Mouse (Mus musculus) mesoderm, embryonic 11.5 days (tissue): ENCODE measurements around the gene Steap3.
A peak's percentile ranks its signal among the peaks of the same experiment; 100 is the strongest.
"Not testable (repeated sequence)": the region's sequence is repeated elsewhere in the genome, so short reads cannot be mapped to it uniquely, and the experiment has no call there.

Source experiments
- DNase-seq: peaks from one replicate; pipeline ENCODE4 v3.0.0-alpha.2; 2012; ENCODE audit warnings: low read depth, low spot score

Steap3 gene

DNA sequence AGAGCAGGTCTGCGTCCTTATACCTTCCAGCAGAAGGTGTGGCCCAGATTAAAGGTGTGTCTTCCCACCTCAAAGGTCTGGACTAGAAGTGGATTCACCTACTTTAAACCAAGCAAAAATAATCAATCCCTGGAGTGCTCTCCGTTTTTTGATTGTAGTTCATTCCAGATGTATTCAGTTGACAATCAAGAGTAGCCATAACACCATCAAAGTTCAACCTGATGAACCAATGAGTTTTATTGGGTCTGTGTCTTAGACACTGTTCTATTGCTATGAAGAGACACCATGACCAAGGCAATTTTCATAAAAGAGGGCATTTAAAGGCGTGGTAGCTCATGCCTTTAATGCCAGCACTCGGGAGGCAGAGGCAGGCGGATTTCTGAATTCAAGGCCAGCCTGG, at the start of gene Steap3:
Steap3 (minus strand) TSS at position 101 of the 400 bp plus-strand sequence.
- DNase-seq, result no peak

DNA sequence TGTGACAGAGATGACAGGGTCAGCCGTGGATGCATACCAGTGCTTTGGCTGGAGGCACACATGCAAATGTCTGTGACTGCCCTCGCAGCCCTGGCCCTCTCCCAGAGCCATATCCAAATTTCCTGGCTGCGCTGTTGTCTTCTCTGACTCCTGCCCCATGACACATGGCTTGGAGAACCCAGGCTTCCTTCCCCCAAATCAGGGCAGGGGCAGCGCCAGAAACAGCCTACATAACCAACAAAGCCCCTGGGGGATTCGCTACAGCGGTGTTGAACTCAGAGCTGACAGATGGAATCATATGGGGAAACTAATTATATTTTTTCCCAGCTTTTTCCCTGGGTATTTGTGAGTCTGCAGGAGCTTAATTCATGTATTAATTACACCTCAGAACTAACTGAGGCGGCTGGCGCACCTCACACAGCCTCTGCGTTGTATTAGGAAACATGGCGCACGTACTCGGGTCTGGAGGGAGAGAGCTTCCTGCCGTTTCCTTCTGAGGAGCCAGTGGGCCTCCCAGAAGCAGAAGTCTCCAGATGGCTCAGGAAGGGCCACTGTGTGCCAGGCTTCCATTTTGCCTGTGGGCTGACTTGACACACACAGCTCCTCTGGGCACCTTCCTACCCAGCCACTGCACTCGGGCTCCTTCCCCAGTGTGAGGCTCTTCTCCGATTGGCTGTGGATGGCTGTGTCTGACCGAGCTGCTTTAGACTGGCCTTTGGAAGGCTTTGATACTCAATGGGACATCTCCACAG, 48.9 kb upstream of the Steap3 start:
- DNase-seq, result no peak

DNA sequence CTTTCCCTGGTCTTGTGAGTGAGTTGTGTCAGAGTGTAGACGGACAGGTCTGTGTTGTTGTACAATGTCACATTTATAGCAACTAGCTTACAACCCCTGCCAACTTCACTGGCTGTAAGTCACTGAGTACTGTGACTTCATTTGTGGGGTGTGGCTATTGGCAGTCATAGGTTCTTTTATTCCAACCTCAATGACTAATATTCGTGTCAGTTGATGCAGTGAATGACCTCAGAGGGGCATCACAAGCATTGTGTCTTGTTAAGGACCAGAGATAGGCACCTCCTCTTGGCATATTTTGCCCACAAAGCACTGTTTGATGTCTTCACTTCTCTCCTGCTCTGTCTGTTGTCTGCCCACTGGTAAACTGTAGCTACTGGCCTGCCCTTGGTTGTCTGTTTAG, 33.3 kb upstream of the Steap3 start:
- no peak for DNase-seq

DNA sequence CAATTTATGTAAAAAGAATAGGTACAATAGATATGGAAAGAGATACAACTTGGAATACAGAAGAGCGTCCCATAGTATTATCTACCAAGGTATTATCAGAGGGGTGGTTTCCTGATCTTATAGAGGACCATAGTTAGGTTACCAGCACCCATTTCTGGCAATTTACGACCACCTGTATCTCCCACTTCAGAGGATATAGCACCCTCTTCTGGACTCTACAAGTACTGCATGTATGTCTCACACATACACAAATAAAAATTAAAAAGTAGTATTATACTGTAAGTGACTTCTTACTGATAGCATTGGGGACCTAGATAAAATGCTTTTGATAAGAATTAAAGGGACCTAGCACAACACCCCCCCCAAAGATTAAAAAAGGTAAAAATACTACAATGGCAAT, 24.4 kb upstream of the Steap3 start:
- DNase-seq, result no peak

DNA sequence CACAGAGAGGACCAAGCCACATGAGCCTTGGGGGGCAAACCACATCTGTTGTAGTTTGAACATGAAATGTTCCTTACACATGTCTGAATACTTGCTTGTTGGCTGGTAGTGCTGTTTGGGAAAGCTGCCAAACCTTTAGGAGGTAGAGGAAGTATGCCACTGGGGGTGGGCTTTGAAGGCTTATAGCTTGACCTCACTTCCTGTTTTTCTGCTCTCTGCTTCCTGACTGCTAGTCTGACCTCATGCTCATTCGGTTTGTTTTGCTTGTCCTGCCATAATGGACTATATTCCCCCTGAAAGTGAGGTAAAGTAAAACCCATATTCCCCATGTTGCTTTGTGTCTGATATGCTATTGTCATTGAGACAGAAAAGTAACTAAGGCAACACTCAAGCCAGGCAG, 21.3 kb upstream of the Steap3 start:
- DNase-seq, result no peak

DNA sequence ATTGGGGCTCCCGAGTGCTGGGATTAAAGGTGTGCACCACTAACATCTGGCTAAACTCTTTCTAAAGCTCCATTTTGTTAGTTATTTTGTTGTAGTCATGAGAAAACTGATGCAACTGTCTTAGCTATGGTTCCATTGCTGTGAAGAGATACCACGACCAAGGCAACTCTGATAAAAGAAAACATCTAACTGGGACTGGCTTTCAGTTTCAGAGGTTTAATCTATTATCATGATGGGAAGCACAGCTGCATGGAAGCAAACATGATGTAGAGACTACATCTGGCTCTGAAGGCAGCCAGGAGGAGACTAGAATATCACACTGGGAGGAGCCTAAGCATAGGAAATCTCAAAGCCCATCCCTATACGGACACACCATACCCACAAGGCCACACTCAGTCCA, 19.2 kb upstream of the Steap3 start:
- DNase-seq, result no peak

DNA sequence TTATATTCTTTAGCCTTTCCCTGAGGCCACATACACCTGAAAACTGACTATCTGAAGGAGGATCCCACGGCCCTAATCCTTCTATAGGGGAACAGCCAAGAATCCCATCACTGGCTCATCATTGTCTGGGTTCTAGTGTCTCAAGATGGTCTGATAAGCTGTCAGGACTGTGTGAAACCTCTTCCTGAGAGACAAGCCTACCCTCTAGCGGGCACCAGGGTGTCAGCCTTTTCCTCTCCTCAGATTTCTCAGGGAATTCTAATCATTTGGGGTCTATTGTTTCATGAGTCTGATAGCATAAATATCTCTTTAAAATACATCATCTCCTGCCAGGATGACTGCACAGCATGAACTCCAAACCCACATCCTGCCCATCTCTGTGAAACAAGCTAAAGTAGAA, 17.3 kb upstream of the Steap3 start:
- no peak for DNase-seq

DNA sequence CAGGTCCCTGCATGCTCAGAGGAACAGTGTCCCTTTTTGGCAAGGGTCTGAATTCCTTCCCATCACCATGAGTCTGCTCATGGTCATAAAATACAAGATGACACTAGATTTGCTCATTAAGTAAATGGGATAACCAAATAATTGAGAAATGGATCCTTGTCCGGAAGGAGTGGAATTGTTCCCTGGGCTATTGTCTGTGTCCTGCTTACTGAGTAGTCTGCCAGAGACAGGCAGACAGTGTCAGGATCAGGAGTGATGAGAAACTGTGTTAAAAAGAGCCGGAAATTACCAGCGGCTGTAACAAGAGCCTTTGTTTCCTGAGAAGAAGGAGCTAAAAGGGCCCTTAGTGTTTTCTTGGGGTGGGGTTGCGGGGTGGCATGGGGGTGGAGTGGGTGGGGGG, 15.2 kb upstream of the Steap3 start:
- DNase-seq, result no peak

DNA sequence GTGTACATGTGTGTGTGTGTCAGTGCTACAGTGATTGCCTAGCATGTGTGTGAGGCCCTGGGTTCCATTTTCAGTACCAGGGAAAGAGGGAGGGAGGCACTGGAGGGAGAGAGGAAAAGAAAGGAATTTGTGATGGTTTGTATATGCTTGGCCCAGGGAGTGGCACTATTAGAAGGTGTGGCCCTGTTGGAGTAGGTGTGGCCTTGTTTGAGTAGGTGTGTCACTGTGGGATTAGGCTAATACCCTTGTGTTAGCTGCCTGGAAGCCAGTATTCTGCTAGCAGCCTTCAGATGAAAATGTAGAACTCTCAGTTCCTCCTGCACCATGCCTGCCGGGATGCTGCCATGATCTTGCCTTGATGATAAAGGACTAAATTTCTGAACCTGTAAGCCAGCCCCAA, 3.6 kb upstream of the Steap3 start:
- DNase-seq, result not testable (repeated sequence)

DNA sequence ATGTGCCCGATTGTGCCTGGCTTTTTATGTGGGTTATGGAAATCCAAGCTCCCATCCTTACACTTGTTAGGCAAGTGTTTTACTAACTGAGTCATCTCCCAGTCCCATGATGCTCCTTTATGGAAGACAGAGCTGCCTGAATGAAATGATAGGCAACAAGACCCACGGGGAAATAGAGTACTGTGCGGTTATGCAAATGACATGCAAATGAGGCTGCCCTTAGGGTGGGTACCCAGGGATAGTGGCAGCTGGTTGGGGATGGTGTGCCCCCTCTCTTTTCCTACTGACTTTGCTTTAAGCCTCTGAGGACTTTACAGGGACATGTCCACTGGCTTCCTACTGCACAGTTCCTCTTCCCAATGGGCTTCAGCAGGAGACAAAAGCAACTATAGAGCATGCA, 2.7 kb upstream of the Steap3 start:
- no peak for DNase-seq

DNA sequence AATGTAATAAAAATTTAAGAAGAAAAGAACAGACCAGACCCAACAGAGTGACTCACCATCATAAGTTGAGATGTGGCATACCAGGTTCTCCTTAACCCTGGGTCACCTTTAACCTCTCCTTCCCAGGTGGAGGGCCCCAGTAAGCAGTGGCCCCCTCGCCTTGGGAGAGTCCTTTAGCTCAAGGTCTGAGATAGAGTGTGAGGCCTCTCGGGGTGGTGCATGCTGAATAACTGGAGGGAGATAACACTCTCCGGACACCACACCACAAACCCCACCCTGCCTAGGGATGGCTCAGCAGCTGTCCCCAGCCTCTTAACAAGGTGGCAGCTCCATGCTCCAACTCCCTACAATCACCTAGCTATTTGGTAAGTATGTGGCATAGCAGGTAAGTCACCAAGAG, 1.6 kb downstream of the Steap3 start:
- no peak for DNase-seq

DNA sequence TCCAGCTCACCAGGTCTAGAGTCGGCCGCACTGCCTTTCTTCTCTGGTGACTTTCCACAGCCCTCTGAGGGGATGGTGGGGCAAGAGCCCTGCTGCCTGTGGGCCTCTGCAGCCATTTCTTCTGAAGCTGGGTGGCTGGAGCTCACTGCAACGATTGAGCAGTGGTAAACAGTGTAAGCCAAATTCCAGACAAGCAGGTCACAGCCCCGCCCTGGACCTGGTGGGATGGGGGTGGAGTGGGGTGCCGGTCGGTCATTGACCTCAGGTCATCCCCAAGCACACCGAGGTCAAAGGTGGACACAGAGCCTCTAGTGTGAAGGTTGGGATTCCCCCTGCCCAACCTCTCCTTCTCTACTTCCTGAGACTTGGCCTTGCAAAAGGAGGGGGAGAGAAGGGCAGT, 2.4 kb downstream of the Steap3 start:
- DNase-seq, result no peak

DNA sequence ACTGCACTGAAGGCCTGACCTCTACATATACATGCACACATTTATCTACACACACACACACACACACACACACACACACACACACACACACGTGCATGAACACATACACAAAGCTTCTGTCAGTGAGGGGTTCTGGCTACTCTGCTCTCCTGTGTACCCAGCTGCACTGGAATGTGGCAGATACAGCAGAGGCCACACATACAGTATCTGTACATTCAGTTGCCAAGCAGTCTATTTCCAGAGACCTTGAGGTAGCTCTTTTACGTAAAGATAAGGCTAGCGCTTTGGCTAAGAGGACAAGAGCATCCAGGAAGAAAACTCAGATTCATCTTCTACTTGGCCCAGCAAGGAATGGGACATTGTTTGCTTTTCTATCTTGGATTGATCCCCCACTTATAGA, 4.9 kb downstream of the Steap3 start:
- no peak for DNase-seq

DNA sequence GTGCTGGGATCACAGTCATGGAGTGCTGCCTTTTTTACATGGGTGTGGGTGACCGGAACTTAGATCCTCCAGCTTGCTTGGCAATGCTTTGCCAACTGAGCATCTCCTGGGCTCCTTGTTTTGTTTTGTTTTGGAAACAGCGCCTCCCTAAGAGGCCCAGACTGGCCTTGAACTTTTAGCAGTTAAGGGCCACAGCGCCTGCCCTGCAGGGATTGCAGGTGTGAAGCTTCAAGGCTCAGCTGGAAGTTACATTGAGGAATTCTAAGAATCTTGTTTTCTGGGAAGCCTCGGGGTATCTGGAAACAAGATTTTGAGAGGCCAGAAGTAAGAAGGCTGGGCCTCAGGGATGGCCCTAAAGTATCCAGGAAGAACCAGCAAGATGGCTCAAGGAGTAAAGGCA, 6.0 kb downstream of the Steap3 start:
- DNase-seq, result peak; percentile 25

DNA sequence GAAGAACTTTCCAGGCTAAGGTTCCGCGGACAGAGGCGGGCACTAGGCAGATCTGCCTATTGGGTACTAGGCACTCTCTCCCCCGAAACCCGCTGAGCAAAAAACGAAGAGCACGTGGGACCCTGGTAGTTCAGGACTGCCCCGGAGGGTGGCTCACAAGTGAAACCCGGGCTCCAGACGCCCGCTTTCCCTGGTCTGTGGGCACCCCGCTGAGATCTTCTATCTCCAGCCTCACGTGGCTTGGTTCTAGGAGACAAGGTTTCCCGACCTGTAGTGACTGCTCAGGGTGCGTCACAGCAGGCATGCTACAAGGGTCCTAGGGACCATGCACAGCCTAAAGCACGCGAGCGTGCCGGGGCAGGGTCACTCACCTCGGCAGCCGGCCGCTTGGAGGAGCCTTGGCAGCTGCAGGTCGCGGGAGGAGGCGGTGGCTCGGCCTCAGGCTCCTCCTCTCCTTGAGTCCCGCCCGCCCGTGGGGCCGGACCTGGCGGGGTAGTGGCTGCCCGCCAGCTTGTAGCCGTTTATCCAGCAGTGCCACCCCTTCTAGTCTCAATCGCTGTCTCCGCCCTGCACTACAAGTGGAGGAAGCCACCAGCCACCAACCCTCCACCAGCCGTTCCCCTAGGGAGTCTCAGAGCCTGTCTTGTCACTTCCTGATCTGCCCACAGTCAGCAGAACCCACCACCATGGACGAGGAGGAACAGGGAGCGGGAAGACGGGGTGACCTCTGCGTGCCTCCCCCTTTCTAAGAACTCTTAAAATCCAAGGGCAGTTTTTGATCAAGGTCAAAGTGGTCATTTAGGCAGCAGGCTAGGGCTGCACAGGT, 7.4 kb downstream of the Steap3 start:
- DNase-seq, result peak; percentile 74

DNA sequence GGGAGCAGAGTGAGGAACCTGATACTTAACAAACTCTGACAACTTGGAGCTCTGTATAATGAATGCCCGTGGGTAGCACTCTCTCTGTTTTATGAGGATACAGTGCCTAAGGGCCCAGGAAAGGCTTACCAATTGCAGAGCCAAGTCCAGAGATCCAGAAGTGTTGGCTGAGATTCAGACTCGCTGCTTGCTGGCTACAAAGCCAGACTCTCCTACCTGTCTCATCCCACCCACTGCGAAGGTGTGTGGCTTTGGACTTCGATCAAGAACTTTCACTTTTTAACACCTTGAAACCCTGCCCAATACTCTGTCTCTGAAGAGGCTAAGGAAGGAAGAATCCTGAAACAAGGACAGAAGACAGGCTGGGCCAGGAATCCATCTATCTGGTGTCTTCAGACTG, 9.3 kb downstream of the Steap3 start:
- DNase-seq, result no peak

DNA sequence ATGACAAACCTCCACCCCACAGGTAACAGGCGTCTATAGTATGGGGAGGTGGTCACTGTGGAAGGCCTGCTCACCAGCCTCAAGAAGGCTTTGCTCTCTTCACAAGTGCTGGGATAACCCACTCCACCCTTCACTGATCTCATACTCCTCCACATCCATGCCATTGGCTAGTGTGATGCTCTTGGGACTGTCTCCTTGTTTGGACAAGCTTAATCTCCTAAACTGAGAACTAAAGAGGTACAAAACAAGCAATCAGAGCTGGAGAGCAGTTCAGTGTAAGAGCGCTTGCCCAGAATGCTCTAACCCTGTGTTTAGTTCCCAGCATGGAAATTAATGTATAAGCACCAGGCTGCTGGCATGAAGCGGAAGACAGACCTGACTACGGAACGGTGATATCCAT, 11.3 kb downstream of the Steap3 start:
- no peak for DNase-seq

DNA sequence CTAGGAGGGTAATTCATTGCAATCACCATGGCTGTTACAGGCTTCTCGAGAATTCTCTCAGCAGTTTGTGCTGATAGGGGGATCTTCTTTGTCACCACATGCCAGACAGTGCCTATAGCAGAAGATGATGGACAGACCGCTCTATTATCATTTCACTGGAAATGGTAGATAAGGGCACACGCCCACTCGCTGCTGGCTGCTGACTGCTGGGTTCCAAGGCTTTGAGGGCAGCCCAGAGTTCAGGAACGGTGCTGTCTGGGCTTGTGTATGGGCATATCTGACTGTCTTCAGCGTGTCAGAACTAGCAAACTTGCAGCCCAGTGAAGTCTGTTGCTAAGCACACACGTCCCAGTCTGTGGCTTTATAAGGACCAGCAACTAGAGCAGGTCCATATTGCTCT, 13.3 kb downstream of the Steap3 start:
- no peak for DNase-seq

DNA sequence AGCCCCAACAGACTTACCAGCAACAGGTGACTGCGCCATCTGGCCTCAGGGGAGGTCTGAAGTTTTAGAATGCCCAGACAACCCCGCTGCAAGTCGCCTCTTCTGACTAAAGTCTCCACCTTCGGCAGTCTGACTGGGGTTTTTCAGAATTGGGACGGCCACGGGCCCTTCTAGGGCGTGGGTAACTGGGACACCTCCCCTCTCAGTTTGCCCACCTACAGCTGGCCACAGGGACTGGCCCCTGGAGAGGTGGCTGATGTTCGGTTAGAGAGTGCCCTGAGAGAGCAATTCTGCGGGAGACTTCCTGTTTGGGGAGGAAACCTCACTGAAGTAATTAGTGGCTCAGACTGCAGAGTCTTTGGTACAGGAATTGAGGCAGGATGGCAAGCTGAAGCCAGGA, 13.8 kb downstream of the Steap3 start:
- DNase-seq, result no peak

DNA sequence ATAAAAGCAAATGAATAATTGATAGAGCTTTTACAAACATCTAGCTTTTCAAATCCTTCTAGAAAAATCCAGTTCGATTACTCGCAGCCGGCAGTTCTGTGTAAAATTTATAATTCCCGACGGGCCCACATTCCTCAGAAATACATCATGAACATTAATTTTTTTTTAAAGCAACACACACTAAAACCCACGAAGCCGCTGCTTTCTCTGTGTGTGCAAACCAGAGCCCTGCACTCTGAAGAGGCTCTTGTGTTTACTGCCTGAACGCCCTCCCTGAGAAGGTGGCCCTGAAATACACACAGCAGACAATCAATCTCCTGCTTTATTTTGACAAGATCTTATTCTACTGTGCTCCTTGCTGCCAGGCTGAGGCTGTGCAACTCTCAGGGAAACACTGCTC, 14.3 kb downstream of the Steap3 start:
- DNase-seq, result no peak

DNA sequence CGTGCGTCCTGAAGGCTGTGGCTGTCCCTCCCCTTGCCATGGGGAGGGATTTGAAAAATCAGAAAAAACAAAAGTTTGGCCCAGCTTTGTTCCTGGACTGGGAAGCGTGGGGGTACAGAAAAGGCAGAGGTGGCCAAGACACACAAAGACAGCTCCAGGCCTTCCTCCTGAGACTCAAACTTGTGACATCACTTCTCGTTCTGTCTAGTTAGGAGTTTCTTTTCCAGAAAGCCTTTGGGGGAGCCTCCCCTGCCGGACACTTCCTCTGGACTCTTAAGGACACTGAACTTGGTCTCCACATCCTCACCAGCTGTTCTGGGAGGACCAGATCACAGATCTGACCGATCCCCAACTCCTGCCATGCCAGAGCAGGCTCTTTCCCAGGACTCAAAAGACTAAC, 18.8 kb downstream of the Steap3 start:
- DNase-seq, result no peak

DNA sequence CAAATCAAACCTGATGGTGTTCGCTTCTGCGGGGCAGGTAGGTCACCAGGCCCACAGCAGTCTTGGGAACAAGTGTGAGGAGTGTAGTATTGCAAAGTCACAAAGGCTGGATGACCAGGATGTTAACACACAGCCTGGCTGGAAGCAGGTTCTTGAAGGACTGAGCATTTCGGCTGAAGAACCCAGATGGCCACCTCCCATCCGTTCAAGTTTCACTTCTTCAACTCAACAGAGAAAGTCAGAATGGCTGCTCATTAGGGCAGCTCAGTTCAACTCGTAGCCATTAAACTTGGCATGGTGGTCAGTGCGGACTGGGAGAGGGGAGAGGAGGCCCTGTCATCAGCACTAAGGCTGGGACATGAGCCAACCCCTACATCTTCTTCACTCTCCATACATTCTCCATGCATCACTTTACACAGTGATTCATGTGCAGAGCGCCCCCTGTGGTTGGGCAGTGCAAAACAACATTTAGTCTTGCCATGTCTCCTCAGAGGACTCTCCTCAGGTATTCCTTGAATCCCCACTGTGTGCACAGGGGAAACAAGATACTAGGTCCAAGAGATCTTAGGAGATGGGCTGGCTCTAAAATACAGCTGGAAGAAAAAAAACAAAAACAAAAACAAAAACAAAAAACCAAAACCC, 19.9 kb downstream of the Steap3 start:
- DNase-seq, result no peak

DNA sequence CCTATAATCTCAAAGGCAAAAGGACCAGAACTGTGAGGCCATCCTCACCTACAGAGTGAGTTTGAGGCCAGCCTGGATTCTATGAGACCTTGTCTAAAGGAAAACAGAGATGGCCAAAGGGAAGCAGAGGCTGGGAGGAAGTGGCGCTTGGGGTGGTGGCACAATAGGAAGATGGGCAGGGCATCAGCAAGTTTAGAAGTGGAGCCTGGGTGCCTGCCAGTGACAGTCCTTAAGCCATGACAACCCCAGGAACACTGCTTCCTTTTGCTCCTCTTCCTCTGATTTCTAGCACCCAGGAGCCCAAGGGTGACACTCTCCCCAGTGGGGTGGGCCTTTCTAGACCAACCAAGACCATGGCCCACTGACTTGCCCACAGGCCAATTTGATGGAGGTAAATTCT, 21.3 kb downstream of the Steap3 start:
- DNase-seq, result no peak
